Mouse (Mus musculus): ENCODE data around the gene Art1.

- TF ChIP-seq CTCF (IDR thresholded peaks at IDR 0.05; ENCODE audit: borderline replicate concordance, insufficient read depth, low read length), result no peak
- TF ChIP-seq POLR2A (IDR thresholded peaks at IDR 0.05; ENCODE audit: low read depth, low read length), result no peak
Observed at GRCm38 (mm10) chr7:102062203-102062602, 39.3 kb upstream of the Art1 start.

Data from embryonic fibroblast, embryonic 13.5 days (primary cell).